Mouse (Mus musculus) T-helper 17 cell (primary cell): ENCODE results near the gene Igsf9.

Experiments used
- in situ Hi-C, 2 experiments: fragments of 300-600 bp; cut with MboI, MseI; formaldehyde crosslinking; loops; 1 replicate in 1 of 2; 2 replicates in 1 of 2; pipeline ENCODE4 v1.15.1; 2025; ENCODE audit warnings: high pct_unique_total_duplicates in 2 of 2

Igsf9 gene

GRCm38 (mm10) chr1:172481540-172482280 is at the start of gene Igsf9:
Gene Igsf9, plus strand, starts transcription at chr1:172481788.
- in situ Hi-C loops: loop anchor here in 1 of 2 experiments (5.0 kb wide), 1 partner anchor 69 kb away; no protein-coding TSS in a partner anchor

GRCm38 (mm10) chr1:172431836-172432586 is 49.6 kb upstream of the Igsf9 start:
- in situ Hi-C loops: no loop called here

- in situ Hi-C loops: no loop called here
These were observed 49.0 kb upstream of the Igsf9 start for GRCm38 (mm10) chr1:172432587-172432955.

GRCm38 (mm10) chr1:172433012-172433850 is 48.4 kb upstream of the Igsf9 start:
- in situ Hi-C loops: no loop called here

- in situ Hi-C loops: no loop called here
These were observed 47.8 kb upstream of the Igsf9 start for GRCm38 (mm10) chr1:172433851-172434165.

GRCm38 (mm10) chr1:172436785-172437184 is 44.8 kb upstream of the Igsf9 start:
- in situ Hi-C loops: no loop called here

GRCm38 (mm10) chr1:172438621-172439020 is 43.0 kb upstream of the Igsf9 start:
- in situ Hi-C loops: no loop called here

GRCm38 (mm10) chr1:172440521-172440920 is 41.1 kb upstream of the Igsf9 start:
- in situ Hi-C loops: no loop called here

- in situ Hi-C loops: no loop called here
These were observed 39.6 kb upstream of the Igsf9 start for GRCm38 (mm10) chr1:172441935-172442445.

- in situ Hi-C loops: no loop called here
These were observed 31.4 kb upstream of the Igsf9 start for GRCm38 (mm10) chr1:172450226-172450625.

- in situ Hi-C loops: no loop called here
These were observed 30.6 kb upstream of the Igsf9 start for GRCm38 (mm10) chr1:172450848-172451470.

GRCm38 (mm10) chr1:172452911-172453310 is 28.7 kb upstream of the Igsf9 start:
- in situ Hi-C loops: no loop called here

GRCm38 (mm10) chr1:172453810-172454209 is 27.8 kb upstream of the Igsf9 start:
- in situ Hi-C loops: no loop called here

GRCm38 (mm10) chr1:172455416-172455815 is 26.2 kb upstream of the Igsf9 start:
- in situ Hi-C loops: no loop called here

GRCm38 (mm10) chr1:172456001-172456677 is 25.4 kb upstream of the Igsf9 start:
- in situ Hi-C loops: no loop called here

GRCm38 (mm10) chr1:172457196-172457595 is 24.4 kb upstream of the Igsf9 start:
- in situ Hi-C loops: no loop called here

GRCm38 (mm10) chr1:172458041-172458440 is 23.5 kb upstream of the Igsf9 start:
- in situ Hi-C loops: no loop called here

GRCm38 (mm10) chr1:172461602-172462001 is 20.0 kb upstream of the Igsf9 start:
- in situ Hi-C loops: no loop called here

- in situ Hi-C loops: no loop called here
These were observed 19.1 kb upstream of the Igsf9 start for GRCm38 (mm10) chr1:172462534-172462933.

- in situ Hi-C loops: no loop called here
These were observed 17.9 kb upstream of the Igsf9 start for GRCm38 (mm10) chr1:172463387-172464333.
